Mouse (Mus musculus) stomach, embryonic 14.5 days (tissue): Measurements from ENCODE around the gene Elmo3. TPM values are rescaled to one million over a fixed set of nuclear protein-coding genes. Genes with fewer than 3 reads are reported as not detected.

ENCODE experiments used
- ATAC-seq: fragments of 200-750 bp; cut with Nextera tagmentation; 2 replicates; pipeline ENCODE4 v1.8.0; 2017; ENCODE audit warnings: low read depth, moderate TSS enrichment; ENCODE audit not compliant: insufficient number of reproducible peaks, insufficient read depth, low FRiP score
- H3K27ac ChIP-seq: fragments of 300-500 bp; sonication (generic); 2 replicates; pipeline ENCODE4 v1.5.1; 2014; ENCODE audit warnings: mild to moderate bottlenecking, low read length, moderate library complexity, mixed read lengths
- H3K27me3 ChIP-seq: fragments of 300-500 bp; sonication (generic); 2 replicates; pipeline ENCODE4 v1.6.1; 2014; ENCODE audit warnings: low read length, control low read depth, mixed read lengths; ENCODE audit not compliant: control insufficient read depth, insufficient read depth
- H3K36me3 ChIP-seq: fragments of 300-500 bp; sonication (generic); 2 replicates; pipeline ENCODE4 v1.6.1; 2014; ENCODE audit warnings: mild to moderate bottlenecking, control low read depth, low read length, moderate library complexity, mixed read lengths; ENCODE audit not compliant: control insufficient read depth, insufficient read depth
- H3K4me1 ChIP-seq: fragments of 300-500 bp; sonication (generic); 2 replicates; pipeline ENCODE4 v1.6.1; 2014; ENCODE audit warnings: low read length, control low read depth, mixed read lengths; ENCODE audit not compliant: control insufficient read depth, insufficient read depth
- H3K4me2 ChIP-seq: fragments of 300-500 bp; sonication (generic); replicated peaks from 2 replicates; pipeline ENCODE4 v1.6.1; 2014; ENCODE audit warnings: low read depth, low read length, control low read depth
- H3K4me3 ChIP-seq: fragments of 300-500 bp; sonication (generic); 2 replicates; pipeline ENCODE4 v1.5.1; 2014; ENCODE audit warnings: low read depth, low read length, control low read depth
- H3K9ac ChIP-seq: fragments of 300-500 bp; sonication (generic); replicated peaks from 2 replicates; pipeline ENCODE4 v1.6.1; 2014; ENCODE audit warnings: low read depth, mild to moderate bottlenecking, control low read depth, low read length, moderate library complexity, mixed read lengths
- H3K9me3 ChIP-seq: fragments of 300-500 bp; sonication (generic); 2 replicates; pipeline ENCODE4 v1.6.1; 2016; ENCODE audit warnings: low read depth, low read length, control low read depth; ENCODE audit not compliant: control insufficient read depth
- WGBS: fragments of 180-500 bp; shearing (Covaris S2); extraction: QIAGEN DNeasy Blood & Tissue Kit; methylation state at CpG from one replicate; pipeline ENCODE4 v1.1.7; 2014; 5-methylcytosine and 5-hydroxymethylcytosine counted together
- polyA plus RNA-seq: library from polyadenylated mRNA; unstranded; fragments of >200 nt; fragmentation: Nextera tagmentation; extraction: Ambion mirVana; gene quantifications from 2 replicates; pipeline ENCODE4 v1.2.1, GENCODE M21; 2014

Elmo3 gene
- polyA plus RNA-seq, 1 experiment from 2014 or later, result 15.2 TPM

DNA sequence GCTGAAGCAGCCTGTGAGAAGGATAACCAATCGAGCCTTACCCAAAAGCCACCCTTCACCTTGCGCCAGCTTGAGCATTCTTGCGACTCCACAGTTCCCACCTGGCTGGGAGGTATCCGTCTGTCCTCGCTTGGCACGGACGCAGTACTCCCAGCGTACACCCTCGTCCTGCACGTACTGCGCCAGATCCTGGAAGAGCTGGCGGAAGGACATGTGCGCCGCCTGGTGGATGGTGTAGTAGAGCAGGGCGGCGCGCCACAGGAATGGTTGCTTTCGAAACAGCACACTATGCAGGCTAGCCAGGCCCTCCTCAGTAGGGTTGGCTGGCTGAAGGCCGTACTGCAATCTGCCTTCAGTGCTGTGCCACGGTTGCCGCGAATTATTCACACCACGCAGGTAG, 22.3 kb upstream of the Elmo3 start:
- WGBS, result 30% methylated on average over 23 of the region's 23 CpGs
- ATAC-seq, result peak; percentile 71
- H3K27ac ChIP-seq, result no peak overlapping the region

DNA sequence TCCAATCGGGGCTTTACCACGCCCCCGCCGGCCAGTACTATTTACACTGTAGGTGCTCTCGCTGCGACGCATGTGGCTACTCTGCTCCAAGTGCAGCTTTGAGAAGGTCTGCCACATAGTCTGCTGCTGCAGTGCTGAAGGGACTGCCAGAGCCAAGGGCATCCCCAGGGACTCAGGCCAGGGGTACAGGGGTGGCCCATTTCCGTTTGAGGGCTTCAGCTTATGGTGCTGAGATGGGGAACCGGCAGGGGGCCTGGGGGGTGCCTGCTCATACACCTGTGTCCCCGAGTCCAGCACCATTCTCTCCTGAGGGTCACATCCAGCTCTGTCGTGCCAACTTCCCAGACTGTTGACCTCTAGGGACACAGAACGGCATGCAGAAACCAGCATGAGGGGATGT, 19.9 kb upstream of the Elmo3 start:
- WGBS, result 49% methylated on average over 12 of the region's 12 CpGs
- H3K4me3 ChIP-seq, result no peak overlapping the region
- no peak overlapping the region for H3K4me2 ChIP-seq
- H3K4me1 ChIP-seq, result peaks cover 13% of the 10 kb centered on the region; the same call in 1 of the 2 replicates
- ATAC-seq, result no peak
- peaks cover 4% of the 10 kb centered on the region; the same call in 1 of the 2 replicates for H3K36me3 ChIP-seq
- no peaks in the 10 kb centered on the region for H3K9me3 ChIP-seq
- H3K9ac ChIP-seq, result no peak overlapping the region
- no peak overlapping the region for H3K27ac ChIP-seq
- 0 out of 2 replicates have a peak, but pooled peaks cover 3% of the 10 kb centered on the region for H3K27me3 ChIP-seq

More for the DNA sequence above, 22.3 kb upstream of the Elmo3 start:
- peaks cover 12% of the 10 kb centered on the region; the same call in 1 of the 2 replicates for H3K27me3 ChIP-seq
- peaks cover 4% of the 10 kb centered on the region; the same call in 1 of the 2 replicates for H3K36me3 ChIP-seq
- no peak overlapping the region for H3K9ac ChIP-seq
- no peak overlapping the region for H3K4me3 ChIP-seq
- no peaks in the 10 kb centered on the region for H3K4me1 ChIP-seq
- H3K9me3 ChIP-seq, result no peaks in the 10 kb centered on the region
- no peak overlapping the region for H3K4me2 ChIP-seq

DNA sequence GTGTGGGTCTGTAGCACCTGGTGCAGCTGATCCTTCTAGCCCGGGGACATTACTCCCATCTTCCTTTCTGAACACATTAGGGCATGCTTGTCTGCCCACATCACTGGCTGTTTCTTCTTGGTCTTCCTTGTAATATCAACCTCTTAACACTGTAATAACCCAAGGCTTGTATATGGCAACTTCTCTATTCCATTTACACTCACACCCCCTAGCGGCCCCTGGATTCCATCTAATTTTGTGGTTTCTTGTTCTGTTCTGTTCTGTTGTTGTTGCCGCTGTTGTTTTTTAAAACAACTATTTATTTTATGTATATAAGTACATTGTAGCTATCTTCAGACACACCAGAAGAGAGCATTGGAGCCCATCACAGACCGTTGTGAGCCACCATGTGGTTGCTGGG, 18.5 kb upstream of the Elmo3 start:
- H3K27me3 ChIP-seq, result 0 out of 2 replicates have a peak, but pooled peaks cover 4% of the 10 kb centered on the region
- H3K9me3 ChIP-seq, result no peaks in the 10 kb centered on the region
- H3K27ac ChIP-seq, result no peak overlapping the region
- ATAC-seq, result no peak
- H3K9ac ChIP-seq, result no peak overlapping the region
- 83% methylated on average over 4 of the region's 4 CpGs for WGBS
- H3K36me3 ChIP-seq, result peaks cover 4% of the 10 kb centered on the region; the same call in 1 of the 2 replicates
- H3K4me1 ChIP-seq, result peaks cover 14% of the 10 kb centered on the region; the same call in 1 of the 2 replicates
- no peak overlapping the region for H3K4me3 ChIP-seq
- H3K4me2 ChIP-seq, result no peak overlapping the region

DNA sequence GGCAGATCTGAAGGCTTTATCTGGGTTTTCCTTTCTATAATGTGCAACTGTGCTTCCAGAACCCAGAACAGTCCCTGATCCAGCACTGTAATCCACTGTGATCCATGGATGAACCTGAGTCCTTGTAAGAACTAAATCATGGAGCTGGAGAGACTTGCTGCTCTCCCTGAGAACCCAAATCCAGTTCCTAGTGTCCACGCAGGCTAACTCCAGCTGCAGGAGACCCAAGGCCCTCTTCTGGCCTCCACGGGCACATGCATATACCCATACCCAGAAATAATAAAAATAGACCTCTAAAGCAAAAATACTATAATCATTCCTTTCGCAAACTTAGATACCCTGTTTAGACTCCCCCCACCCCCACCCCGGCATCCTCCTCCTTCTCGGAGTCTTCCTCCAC, 17.2 kb upstream of the Elmo3 start:
- H3K9me3 ChIP-seq, result no peaks in the 10 kb centered on the region
- peaks cover 4% of the 10 kb centered on the region; the same call in 1 of the 2 replicates for H3K36me3 ChIP-seq
- H3K27me3 ChIP-seq, result 0 out of 2 replicates have a peak, but pooled peaks cover 4% of the 10 kb centered on the region
- peak overlapping the region; percentile 41; the same call in 1 of the 2 replicates for H3K4me3 ChIP-seq
- peak overlapping the region; percentile 87 for H3K4me2 ChIP-seq
- no peak overlapping the region for H3K9ac ChIP-seq
- H3K4me1 ChIP-seq, result peaks cover 14% of the 10 kb centered on the region; the same call in 1 of the 2 replicates
- ATAC-seq, result no peak
- WGBS, result 77% methylated on average over 5 of the region's 5 CpGs
- H3K27ac ChIP-seq, result no peak overlapping the region

DNA sequence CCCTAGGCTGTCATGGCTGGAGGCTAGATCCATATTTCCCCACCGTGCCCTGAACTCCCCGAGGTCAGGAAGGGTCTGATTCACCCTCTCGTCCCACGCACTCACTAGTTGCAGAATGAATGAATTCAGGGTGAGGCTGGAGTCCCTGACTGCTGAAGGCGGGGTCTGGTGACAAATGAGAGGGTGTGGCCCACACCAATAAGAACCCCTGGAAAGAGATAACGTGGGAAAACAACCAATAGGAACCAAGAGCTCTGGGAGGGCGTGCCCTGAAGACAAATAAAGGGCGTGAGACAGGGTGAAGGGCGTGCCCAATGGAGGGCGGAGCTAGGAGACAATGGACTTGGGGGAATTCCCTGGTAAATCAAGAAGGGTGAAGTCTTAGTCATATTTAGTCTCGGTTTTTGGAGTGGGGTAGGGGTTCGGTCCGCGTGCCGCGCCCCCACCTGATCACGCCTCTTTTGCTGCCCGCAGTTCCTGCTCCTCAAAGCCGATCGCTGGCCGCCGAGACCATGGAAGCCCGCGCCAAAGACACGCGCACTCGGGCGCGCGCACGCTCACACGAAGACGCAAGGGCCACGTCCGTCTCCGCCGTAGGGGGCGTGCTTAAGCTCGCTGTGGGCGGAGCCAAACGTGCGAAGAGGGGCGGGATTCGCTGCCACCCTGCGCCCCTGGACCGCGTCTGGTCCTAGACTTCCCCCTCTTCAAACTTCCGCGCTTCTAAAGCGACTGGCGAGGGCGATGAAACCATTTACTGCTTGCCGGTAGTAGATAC, 16.3 kb upstream of the Elmo3 start:
- Histone ChIP-seq H3K4me1 (peaks cover 14% of the 10 kb centered on the region; the same call in 1 of the 2 replicates), H3K9me3 (no peaks in the 10 kb centered on the region), H3K27me3 (0 out of 2 replicates have a peak, but pooled peaks cover 4% of the 10 kb centered on the region), H3K36me3 (peaks cover 4% of the 10 kb centered on the region; the same call in 1 of the 2 replicates), H3K4me2 (peak overlapping the region; percentile 87), H3K27ac (peak overlapping the region; percentile 73), H3K4me3 (peak overlapping the region; percentile 41), H3K9ac (peak overlapping the region; percentile 28; the same call in 1 of the 2 replicates)
- under 1% methylated on average over 53 of the region's 53 CpGs for WGBS
- ATAC-seq, result peak; percentile 93

DNA sequence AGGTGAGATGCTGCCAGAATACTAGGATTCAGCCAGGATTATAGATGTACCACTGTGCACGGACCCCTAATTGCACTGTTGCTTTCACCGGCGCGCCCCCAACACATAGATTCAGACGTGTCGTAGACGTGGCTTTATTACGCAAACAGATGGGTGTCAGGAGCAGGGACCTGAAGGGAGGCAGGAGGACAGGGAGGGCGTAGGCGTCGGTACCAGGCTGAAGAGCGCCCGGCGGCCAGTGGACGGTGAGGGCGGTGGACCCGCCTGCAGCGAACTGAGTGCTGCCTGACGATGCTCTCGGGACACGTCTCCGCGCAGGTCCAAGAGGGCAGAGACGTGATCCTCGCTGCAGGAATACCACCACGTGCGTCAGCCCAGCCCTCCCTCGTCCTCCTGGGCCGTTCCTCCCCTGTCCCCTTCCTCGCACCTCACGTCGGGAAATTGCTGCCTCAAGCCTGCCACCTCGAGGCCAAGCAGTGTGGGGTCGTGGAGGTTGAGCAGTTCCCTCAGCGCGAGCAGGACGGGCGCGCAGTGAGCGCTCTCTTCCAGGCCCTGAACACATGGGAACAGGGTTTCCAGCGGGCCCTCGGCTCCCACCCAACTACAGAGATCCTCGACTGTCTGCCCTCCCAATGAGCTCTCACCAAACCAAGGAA, 15.5 kb upstream of the Elmo3 start, which contains the start of gene 4931428F04Rik:
Gene 4931428F04Rik (minus strand): TSS at position 60 of the 656 bp plus-strand sequence.
- under 1% methylated on average over 41 of the region's 43 CpGs for WGBS
- H3K9me3 ChIP-seq, result no peaks in the 10 kb centered on the region
- H3K9ac ChIP-seq, result peak within 1 kb of the TSS; percentile 28; the same call in 1 of the 2 replicates
- H3K4me1 ChIP-seq, result peaks cover 14% of the 10 kb centered on the region; the same call in 1 of the 2 replicates
- peak within 1 kb of the TSS; percentile 87 for H3K4me2 ChIP-seq
- H3K27me3 ChIP-seq, result 0 out of 2 replicates have a peak, but pooled peaks cover 4% of the 10 kb centered on the region
- peaks cover 3% of the 10 kb centered on the region; the same call in 1 of the 2 replicates for H3K36me3 ChIP-seq
- no peak for ATAC-seq
- peak within 1 kb of the TSS; percentile 73 for H3K27ac ChIP-seq
- H3K4me3 ChIP-seq, result peak within 1 kb of the TSS; percentile 41

DNA sequence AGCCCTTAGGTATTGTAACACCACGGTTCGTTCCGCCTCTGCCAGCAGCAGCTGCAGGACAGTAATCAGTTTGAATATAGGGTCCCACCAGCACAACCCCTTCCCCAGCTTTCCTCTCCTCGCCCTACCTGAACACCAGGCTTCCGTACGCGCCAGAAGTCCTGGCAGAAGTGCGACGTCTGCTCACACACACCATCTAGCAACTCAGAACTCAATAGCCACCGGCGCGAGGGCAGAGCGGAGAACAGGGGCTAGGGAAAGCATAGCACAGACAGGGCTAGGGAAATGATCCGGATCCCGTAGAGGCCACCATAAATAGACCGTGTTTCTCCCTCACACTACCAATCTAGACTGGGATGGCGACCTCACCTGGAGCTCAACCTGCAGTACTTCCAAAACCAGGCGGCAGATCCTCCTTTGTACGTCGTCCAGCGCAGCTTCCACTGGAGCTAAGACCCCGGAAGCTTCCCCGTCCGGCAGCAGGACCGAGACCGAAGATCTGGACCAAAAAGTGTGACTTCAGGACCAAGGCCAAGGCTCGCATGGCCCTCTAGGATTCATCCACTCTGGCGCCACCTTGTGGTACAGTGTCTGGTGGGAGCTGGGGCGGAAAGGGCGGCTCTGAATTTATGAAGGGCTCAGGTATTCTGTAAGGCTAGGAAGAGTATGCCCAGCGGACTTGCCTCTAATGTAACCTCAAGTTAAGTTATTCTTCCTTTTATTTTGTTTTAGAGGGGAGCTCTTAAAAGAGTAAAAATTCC, 14.7 kb upstream of the Elmo3 start:
- Histone ChIP-seq H3K36me3 (no peaks in the 10 kb centered on the region), H3K27me3 (0 out of 2 replicates have a peak, but pooled peaks cover 4% of the 10 kb centered on the region), H3K4me2 (peak overlapping the region; percentile 87; the same call in 1 of the 2 replicates), H3K27ac (no peak overlapping the region), H3K9me3 (no peaks in the 10 kb centered on the region), H3K4me1 (peaks cover 14% of the 10 kb centered on the region; the same call in 1 of the 2 replicates), H3K4me3 (peak overlapping the region; percentile 41; the same call in 1 of the 2 replicates), H3K9ac (no peak overlapping the region)
- 8% methylated on average over 31 of the region's 31 CpGs for WGBS
- no peak for ATAC-seq
